Mouse (Mus musculus) activated CD4-positive, CD25-positive, alpha-beta regulatory T cell, adult 4 months (primary cell): Measurements from ENCODE around the gene Cald1. TPM values are rescaled to one million over a fixed set of nuclear protein-coding genes. Genes with fewer than 3 reads are reported as not detected.

Source experiments
- ATAC-seq: one replicate; pipeline ENCODE4 v1.8.0; 2017
- polyA plus RNA-seq, 2 experiments: library from polyadenylated mRNA; unstranded; fragments of 100-300 nt; shearing (Covaris generic); gene quantifications; one replicate each; pipeline ENCODE4 v1.2.1; 2017

Gene Cald1
- polyA plus RNA-seq, 2 experiments from 2014 or later: not detected

DNA sequence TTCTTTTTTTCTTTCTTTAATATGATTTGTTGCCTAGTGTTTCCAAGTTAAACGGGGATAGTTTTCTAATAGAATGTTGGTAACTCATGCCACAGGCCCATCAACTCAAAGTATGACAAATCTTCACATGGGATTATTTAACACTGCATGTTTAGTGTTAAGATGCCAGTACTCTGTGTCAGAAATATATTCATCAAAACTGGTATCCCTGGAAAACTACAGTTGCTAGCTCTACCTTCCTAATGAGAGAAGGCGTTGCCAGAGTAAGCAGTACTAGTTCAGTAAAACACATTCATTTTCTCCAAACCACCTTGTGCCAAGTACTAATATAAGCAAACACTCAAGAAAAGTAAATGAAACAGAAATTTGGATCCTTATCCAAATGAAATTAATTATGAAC is 171.7 kb downstream of the Cald1 start:
- no peak for ATAC-seq

DNA sequence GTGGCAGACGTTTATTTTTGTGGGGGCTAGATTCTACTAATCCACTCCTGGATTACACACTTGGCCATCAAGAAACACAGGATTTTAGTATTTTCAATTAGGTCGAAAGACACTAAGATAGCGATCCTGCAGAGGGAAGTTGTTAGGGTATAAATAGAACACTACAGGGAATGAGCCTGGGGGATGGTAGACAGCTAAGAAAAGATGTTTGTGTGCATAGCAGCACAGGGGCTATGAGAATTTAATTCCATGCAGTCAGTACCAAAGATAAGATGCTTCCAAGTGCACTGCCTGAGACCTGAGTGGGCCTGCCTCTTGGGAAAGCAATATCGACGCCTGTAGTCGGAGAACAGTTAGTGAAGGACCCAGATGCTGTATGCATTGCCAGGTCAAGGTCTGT is 172.2 kb downstream of the Cald1 start:
- ATAC-seq: no peak

DNA sequence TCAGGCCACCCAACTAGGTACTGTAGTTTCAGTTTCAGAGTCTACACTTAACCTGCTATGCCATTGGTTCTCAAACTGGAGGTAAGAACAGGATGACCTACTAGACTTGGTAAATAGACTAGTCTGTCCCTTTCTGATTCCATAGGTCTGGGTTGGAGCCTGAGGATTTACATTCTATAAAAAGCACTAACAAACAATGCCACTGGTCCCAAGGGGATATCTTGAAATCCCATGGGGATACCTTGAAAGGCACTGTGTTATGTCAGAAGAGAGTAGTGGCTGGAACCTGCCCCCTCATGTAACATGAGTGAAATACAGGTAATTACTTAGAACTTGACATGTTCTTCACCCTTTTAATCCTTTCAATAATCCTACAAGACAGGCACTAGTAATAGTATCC is 178.1 kb downstream of the Cald1 start:
- no peak for ATAC-seq

DNA sequence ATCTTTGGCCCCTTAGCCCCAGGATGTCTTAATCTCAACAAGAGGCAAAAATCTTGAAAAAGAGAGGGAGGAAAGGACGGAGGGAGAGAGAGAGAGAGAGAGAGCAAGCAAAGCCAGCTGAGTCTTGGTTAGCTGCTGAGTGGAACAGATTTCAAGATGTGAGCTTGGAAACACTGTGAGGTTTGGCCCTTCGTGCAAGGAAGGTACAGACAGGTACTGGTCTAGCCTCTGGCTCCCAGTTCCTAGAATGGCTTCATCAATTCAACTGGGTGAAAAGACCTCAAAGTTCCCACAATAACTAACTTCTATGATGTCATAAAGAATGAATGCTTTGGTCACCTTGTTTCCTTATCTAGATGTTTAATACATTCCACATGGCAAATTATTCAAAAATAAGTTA is 178.8 kb downstream of the Cald1 start:
- ATAC-seq: no peak

DNA sequence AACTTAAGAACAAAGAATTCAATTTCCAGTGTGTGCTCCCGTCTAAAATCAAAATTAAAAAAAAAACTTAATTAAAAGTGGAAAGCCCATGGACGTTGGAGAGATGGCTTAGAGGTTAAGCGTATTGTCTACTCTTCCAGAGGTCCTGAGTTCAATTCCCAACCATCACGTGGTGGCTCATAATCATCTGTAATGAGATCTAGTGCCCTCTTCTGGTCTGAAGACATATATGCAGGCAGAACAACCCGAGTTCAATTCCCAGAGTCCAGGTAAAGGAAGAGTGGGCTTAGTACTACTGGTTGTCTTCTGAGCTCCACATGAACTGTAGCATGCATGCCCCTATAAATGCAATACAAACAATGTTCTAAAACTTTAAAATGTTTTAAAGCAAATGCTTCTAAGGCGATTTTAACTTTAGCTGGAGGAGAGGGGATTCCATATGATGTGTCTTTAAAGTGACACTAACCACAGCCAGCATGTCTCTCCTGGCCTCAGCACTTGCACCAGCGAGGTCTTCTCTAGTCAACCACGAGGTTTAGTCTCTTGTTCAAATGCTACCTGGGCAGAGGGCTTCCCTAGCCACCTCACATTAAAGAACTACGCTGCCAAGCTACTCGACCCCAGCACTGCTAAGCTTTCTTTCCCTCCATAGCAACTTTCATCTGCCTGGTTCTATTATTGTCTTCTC is 179.8 kb downstream of the Cald1 start:
- ATAC-seq: no peak

DNA sequence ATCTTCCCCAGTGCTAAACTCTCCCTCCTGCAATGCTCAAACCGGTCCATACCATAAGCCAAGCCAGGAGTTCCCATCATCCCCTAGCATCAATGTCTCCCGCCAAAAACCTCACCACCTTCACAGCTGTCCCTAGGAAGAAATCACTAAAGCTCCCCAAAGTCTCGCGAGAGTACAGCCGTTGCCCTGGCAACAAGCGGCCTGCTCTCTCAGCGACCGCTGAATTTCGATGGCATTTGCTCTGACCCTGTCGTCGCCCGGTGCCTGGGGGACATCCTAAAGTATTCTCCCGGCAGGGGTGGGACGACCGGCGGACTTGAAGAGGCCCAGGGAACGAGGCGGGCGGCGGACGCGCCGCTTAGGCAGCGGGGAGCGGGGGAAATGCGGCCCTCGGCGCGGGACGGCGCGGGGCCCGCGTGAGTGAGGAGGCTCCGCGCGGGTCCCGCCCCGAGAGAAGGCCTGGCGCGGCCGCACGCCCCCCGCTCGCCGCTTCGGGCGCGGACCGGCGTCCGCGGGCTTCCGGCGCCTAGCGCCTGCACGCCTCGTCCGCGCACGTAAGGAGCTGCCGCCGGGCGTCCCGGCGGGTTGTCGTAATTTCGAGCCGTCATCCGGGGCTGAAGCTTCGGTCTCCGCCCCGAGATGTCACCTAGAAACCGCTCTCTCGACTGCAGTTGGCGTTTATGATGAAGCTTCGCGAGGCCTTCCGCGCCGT is 182.1 kb downstream of the Cald1 start, which contains the start of gene Agbl3:
Gene Agbl3, plus strand, starts transcription at position 202 of the 712 bp plus-strand sequence.
- ATAC-seq: peak; percentile 91

DNA sequence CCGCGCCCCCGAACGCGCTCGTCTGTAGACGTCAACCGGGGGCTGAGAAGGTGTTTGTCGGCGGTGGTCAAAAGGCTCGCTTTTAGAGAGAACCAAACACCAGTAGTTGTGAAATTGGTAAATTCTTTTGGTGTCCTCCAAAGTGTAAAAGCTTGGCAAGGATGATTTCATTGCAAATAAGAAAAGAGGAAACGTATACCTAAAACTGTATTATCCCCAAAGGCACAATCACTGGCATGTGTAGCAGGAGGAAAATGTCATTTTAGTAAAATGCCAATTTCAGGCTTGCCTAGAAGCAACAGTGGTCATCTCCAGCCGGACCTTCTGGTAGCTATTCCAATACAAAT is 182.6 kb downstream of the Cald1 start:
- ATAC-seq: no peak

DNA sequence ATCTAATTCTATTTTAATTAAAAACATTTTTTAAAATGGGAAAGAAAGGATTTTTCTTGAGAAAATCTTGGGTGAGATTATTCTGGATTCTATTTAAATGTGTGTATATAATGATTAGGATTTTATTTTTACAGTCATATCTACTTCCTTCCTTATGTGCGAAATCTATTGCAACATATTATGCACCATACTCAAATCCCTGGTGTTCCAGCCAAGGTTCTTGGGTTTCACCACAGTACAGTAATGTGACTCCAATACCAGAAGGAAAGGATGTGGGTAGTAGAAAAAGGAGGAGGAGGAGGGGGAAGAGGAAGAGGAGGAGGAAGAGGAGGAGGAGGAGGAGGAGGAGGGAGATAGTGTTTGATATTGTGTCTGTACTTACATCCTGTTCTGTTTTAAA is 184.2 kb downstream of the Cald1 start:
- ATAC-seq: no peak

DNA sequence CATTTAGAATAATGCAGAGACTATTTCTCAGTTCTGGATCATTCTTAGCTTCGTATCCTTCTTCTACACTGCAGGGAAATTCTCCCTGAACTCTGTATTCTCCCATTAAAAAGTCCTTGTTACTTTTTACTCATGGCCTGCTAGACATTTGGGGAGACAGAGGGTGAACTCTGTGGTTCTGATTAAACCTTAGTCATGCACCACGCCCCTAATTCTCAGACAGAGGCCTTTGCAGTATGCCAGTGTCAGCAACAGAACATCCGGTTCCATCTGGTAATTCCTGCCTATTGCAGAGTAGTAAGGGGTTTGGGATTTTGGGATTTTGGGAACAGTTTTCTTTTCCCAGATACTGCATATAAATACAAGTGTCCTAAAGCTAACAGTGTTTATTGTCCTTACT is 198.6 kb downstream of the Cald1 start:
- no peak for ATAC-seq

DNA sequence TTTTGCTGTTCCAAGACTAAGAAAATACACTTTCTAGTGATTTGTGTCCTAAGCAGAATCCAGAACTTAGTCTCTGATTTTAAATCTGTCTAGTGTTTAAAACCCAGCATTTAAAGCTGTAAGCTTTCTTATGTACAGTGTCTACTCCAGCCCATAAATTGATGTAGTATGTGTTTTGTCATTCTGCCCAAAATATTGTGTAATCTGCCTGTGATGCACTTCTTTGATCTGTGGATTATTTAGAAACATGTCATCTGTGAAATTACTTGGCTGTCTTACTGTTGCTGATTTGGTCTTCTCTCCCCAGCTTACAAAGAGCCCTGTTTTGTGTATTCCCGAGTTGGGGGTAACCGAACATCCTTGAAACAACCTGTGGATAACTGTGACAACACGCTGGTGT is 199.6 kb downstream of the Cald1 start:
- ATAC-seq: no peak

DNA sequence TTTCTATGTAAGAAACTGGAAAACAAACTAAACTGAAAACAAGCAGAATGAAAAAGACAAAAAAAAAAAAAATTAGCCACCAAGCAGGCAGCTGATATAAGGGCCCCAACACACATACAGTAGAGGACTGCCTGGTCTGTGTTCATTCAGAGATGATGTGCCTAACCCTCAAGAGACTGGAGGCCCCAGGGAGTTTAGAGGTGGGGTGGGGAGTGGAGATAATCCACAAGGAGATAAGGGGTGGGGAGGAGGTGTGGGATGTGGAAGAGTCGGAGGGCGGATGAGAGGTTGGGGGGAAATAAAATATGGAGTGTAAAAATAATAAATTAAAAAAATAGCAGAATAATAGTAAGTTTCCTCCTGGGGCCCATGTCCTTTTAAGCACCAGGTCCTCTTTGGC is 207.3 kb downstream of the Cald1 start:
- ATAC-seq: no peak

DNA sequence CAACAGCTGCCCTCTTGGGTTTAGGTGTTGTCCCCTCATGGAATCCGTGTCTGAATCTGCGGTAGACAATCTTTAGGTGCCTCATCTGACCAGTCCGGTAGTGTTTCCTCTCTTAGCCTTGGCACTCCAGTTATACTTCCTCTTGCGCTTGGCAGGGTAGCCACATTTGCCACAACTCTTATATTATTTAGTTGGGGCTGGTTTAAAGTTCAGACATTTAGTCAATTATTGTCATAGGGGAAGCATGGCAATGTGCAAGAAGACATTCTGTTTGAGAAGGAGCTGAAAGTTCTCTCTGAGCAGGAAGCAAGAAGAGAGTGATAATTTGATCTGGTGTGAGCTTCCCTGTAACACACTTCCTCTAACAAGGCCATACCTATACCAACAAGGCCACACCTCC is 212.4 kb downstream of the Cald1 start:
- no peak for ATAC-seq

DNA sequence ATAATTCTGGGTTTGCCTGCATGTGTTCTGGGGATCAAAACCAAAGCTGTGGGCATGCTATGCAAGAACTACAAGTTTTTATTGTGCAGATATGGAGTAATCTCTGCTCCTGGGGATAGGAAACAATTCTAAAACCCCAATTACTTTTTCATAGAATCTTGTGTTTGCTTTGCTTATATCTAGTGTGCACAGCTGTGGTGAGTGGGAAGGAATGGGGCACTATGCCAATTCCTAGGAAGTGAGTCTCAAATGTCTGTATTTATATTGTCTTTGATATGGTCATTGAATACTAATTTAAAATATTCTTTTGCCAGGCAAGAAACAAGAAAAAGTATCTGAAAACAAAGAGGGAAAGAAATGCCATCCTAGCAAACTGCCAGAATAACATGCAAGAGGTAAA is 226.1 kb downstream of the Cald1 start:
- ATAC-seq: no peak

Other genes with a start within 250 kb of the Cald1 start
- not detected for gene Akr1b8, start 244.4 kb upstream of the Cald1 start, polyA plus RNA-seq
- 10 to 100 TPM; 45.4 to 45.5 TPM for gene Akr1b10, start 214.3 kb upstream of the Cald1 start, polyA plus RNA-seq
- not detected for gene Akr1b7, start 186.2 kb upstream of the Cald1 start, polyA plus RNA-seq
- 10 to 100 TPM; 16.7 to 19.1 TPM for gene Bpgm, start 122.3 kb upstream of the Cald1 start, polyA plus RNA-seq
- under 1 TPM; 0.49 to 0.85 TPM for gene Agbl3, start 181.9 kb downstream of the Cald1 start, polyA plus RNA-seq